Mouse (Mus musculus): ENCODE results near the gene Drosha. TPM values are rescaled to one million over a fixed set of nuclear protein-coding genes. Genes with fewer than 3 reads are reported as not detected.

The Drosha gene
- polyA plus RNA-seq, 1 experiment from 2014 or later = 61.9 TPM

DNA sequence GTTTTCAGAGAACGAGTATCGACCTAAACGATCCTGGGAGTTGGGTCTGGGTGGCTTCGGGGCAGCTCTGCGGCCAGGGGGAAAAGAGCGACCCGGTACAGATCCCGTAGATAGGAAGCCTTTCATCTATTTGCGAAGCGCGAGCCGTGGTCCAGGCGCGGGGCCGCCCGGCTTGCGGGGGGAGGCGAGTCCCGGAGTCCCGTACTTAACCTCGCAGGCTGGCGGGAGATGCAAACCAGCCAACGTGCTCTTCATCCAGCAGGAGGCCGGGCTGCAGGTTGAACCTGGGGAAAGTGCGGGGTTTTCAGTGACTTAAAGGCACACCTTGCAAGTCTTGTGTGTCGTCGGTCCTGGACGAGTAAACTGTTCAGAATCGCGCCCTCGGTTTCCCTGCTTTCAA is 350 bp downstream of the Drosha start:
- peak overlapping the region; percentile 85 for H3K9ac ChIP-seq (replicated peaks; ENCODE audit: low read depth, low read length)
- no peaks in the 10 kb centered on the region for H3K9me3 ChIP-seq (ENCODE audit: control insufficient read depth, low read length)
- H3K36me3 ChIP-seq (ENCODE audit: control insufficient read depth, insufficient read depth) = peaks cover 24% of the 10 kb centered on the region
- under 1% methylated on average over 31 of the region's 31 CpGs for WGBS
- H3K4me3 ChIP-seq (replicated peaks; ENCODE audit: low read length) = peak overlapping the region; percentile 99
- peaks cover 20% of the 10 kb centered on the region for H3K4me1 ChIP-seq (replicated peaks; ENCODE audit: control insufficient read depth, insufficient read depth, low read length)
- peak overlapping the region; percentile 81 for H3K4me2 ChIP-seq (ENCODE audit: low read length)
- no peaks in the 10 kb centered on the region for H3K27me3 ChIP-seq (replicated peaks; ENCODE audit: control insufficient read depth, insufficient read depth, low read length)
- peak overlapping the region; percentile 46 for H3K27ac ChIP-seq (ENCODE audit: low read length)
- peak; percentile 42 for ATAC-seq

GRCm38 (mm10) chr15:12825408-12825807 is 793 bp downstream of the Drosha start:
- Histone ChIP-seq H3K4me3 (replicated peaks; ENCODE audit: low read length) (peak overlapping the region; percentile 99), H3K4me1 (replicated peaks; ENCODE audit: control insufficient read depth, insufficient read depth, low read length) (peaks cover 20% of the 10 kb centered on the region), H3K27ac (ENCODE audit: low read length) (no peak overlapping the region), H3K4me2 (ENCODE audit: low read length) (peak overlapping the region; percentile 81), H3K27me3 (replicated peaks; ENCODE audit: control insufficient read depth, insufficient read depth, low read length) (no peaks in the 10 kb centered on the region), H3K36me3 (ENCODE audit: control insufficient read depth, insufficient read depth) (peaks cover 22% of the 10 kb centered on the region), H3K9ac (replicated peaks; ENCODE audit: low read depth, low read length) (peak overlapping the region; percentile 85), H3K9me3 (ENCODE audit: control insufficient read depth, low read length) (no peaks in the 10 kb centered on the region)
- no peak for ATAC-seq
- 51% methylated on average over 12 of the region's 12 CpGs for WGBS

DNA sequence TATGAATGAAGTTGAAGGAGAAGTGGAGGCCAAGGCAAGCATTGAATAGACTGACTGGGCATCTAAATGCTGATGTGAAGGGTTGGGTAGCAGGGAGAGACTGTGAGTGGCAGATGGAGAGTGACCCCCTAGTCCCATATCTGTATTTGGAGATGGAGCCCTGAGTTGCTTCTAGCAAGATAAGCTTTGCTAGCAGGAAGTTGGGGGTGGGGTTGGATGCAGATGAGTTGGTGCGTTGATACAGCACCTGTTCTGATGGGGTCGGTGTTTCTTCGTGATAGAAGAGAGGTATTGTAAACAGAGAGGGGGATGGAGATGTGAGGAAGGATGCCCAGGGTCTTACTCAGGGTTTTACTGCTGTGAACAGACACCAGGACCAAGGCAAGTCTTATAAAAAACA is 5.3 kb downstream of the Drosha start:
- no peak overlapping the region for H3K27ac ChIP-seq (ENCODE audit: low read length)
- no peak for ATAC-seq
- H3K4me1 ChIP-seq (replicated peaks; ENCODE audit: control insufficient read depth, insufficient read depth, low read length) = peaks cover 13% of the 10 kb centered on the region
- 97% methylated on average over 3 of the region's 3 CpGs for WGBS
- no peaks in the 10 kb centered on the region for H3K27me3 ChIP-seq (replicated peaks; ENCODE audit: control insufficient read depth, insufficient read depth, low read length)
- H3K4me3 ChIP-seq (replicated peaks; ENCODE audit: low read length) = no peak overlapping the region
- H3K36me3 ChIP-seq (ENCODE audit: control insufficient read depth, insufficient read depth) = peaks cover 35% of the 10 kb centered on the region
- H3K9me3 ChIP-seq (ENCODE audit: control insufficient read depth, low read length) = no peaks in the 10 kb centered on the region
- H3K9ac ChIP-seq (replicated peaks; ENCODE audit: low read depth, low read length) = no peak overlapping the region
- H3K4me2 ChIP-seq (ENCODE audit: low read length) = no peak overlapping the region

DNA sequence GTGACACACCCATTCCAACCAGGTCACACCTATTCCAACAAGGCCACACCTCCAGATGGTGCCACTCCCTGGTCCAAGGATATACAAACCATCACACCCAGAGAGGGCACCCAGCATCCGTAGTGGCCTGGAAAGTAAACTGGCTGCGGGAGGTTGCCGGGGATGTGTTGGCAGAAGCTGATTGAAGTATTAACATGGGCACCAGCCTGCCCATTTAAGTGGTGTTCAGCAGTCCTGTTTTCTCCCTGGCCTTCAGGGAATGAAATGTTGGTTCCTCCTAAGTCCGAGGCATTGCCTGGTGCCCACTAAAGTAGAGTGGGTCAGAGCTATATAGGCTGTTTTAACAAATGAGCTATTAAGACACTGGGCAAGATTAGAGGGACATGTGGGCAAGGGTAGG is 8.0 kb downstream of the Drosha start:
- Histone ChIP-seq H3K4me3 (replicated peaks; ENCODE audit: low read length) (no peak overlapping the region), H3K4me1 (replicated peaks; ENCODE audit: control insufficient read depth, insufficient read depth, low read length) (peaks cover 4% of the 10 kb centered on the region), H3K36me3 (ENCODE audit: control insufficient read depth, insufficient read depth) (peaks cover 49% of the 10 kb centered on the region), H3K27me3 (replicated peaks; ENCODE audit: control insufficient read depth, insufficient read depth, low read length) (no peaks in the 10 kb centered on the region), H3K4me2 (ENCODE audit: low read length) (no peak overlapping the region), H3K9me3 (ENCODE audit: control insufficient read depth, low read length) (no peaks in the 10 kb centered on the region), H3K27ac (ENCODE audit: low read length) (no peak overlapping the region), H3K9ac (replicated peaks; ENCODE audit: low read depth, low read length) (no peak overlapping the region)
- WGBS = 95% methylated on average over 4 of the region's 4 CpGs
- ATAC-seq = no peak

DNA sequence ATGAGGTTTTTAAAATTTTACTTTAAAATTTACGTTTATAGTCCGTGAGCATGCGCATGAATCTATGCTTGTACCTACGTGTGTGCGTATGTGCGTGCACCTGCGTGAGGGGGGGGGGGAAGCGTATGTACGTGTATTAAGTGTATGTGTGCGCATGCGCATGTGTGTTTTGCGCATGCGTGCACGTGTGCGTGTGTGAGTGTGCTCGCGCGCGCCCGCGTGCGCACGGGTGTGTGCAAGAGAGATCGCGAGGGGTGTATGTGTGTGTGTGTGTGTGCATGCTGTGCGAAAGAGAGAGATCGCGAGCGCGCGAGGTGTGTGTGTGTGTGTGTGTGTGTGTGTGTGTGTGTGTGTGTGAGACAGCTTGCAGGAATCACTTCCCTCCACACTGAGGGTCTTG is 8.8 kb downstream of the Drosha start:
- H3K9ac ChIP-seq (replicated peaks; ENCODE audit: low read depth, low read length) = no peak overlapping the region
- 98% methylated on average over 31 of the region's 31 CpGs for WGBS
- H3K4me1 ChIP-seq (replicated peaks; ENCODE audit: control insufficient read depth, insufficient read depth, low read length) = peaks cover 4% of the 10 kb centered on the region
- peaks cover 51% of the 10 kb centered on the region for H3K36me3 ChIP-seq (ENCODE audit: control insufficient read depth, insufficient read depth)
- no peaks in the 10 kb centered on the region for H3K9me3 ChIP-seq (ENCODE audit: control insufficient read depth, low read length)
- ATAC-seq = no peak
- no peak overlapping the region for H3K4me3 ChIP-seq (replicated peaks; ENCODE audit: low read length)
- no peak overlapping the region for H3K4me2 ChIP-seq (ENCODE audit: low read length)
- H3K27ac ChIP-seq (ENCODE audit: low read length) = no peak overlapping the region
- H3K27me3 ChIP-seq (replicated peaks; ENCODE audit: control insufficient read depth, insufficient read depth, low read length) = no peaks in the 10 kb centered on the region

DNA sequence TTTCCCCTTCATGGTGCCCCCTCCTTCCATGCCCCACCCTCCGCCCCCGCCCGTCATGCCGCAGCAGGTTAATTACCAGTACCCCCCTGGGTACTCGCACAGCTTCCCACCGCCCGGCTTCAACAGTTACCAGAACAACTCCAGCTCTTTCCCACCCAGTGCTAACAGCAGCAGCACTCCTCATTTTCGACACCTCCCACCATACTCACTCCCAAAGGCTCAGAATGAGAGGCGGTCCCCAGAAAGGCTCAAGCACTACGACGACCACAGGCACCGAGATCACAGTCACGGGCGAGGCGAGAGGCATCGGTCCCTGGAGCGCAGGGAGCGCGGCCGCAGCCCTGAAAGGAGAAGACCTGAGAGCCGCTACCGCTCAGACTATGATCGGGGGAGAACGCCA is 9.6 kb downstream of the Drosha start:
- WGBS = 89% methylated on average over 24 of the region's 24 CpGs
- ATAC-seq = no peak

GRCm38 (mm10) chr15:12840737-12841136 is 16.1 kb downstream of the Drosha start:
- 98% methylated on average over 11 of the region's 11 CpGs for WGBS
- no peak overlapping the region for H3K27ac ChIP-seq (ENCODE audit: low read length)

More for the DNA sequence above, 9.6 kb downstream of the Drosha start:
- no peak overlapping the region for H3K4me3 ChIP-seq (replicated peaks; ENCODE audit: low read length)
- peaks cover 45% of the 10 kb centered on the region for H3K36me3 ChIP-seq (ENCODE audit: control insufficient read depth, insufficient read depth)
- no peak overlapping the region for H3K27ac ChIP-seq (ENCODE audit: low read length)
- no peak overlapping the region for H3K9ac ChIP-seq (replicated peaks; ENCODE audit: low read depth, low read length)
- no peaks in the 10 kb centered on the region for H3K9me3 ChIP-seq (ENCODE audit: control insufficient read depth, low read length)
- no peak overlapping the region for H3K4me2 ChIP-seq (ENCODE audit: low read length)
- H3K27me3 ChIP-seq (replicated peaks; ENCODE audit: control insufficient read depth, insufficient read depth, low read length) = no peaks in the 10 kb centered on the region
- peaks cover 4% of the 10 kb centered on the region for H3K4me1 ChIP-seq (replicated peaks; ENCODE audit: control insufficient read depth, insufficient read depth, low read length)

DNA sequence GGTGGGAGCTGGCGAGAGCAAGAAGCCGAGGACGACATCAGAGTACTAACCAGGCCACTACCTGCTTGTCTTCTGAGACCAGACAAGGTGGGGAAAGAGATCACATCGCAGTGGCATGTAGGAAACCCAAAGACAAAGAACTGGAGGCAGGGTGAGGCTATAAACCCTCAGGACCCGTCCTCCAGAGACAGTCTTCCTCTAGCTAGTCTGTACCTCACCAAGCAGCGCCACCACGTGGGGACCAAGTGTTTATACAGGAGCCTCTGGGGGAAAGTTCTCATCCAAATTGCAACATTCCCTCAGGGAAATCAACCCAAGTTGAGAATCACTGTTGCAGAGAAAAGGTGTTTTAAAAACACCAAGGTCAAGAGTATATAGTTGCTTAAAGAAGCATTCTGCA is 18.2 kb downstream of the Drosha start:
- Histone ChIP-seq H3K27me3 (replicated peaks; ENCODE audit: control insufficient read depth, insufficient read depth, low read length) (no peaks in the 10 kb centered on the region), H3K27ac (ENCODE audit: low read length) (no peak overlapping the region), H3K4me2 (ENCODE audit: low read length) (no peak overlapping the region), H3K9me3 (ENCODE audit: control insufficient read depth, low read length) (no peaks in the 10 kb centered on the region), H3K36me3 (ENCODE audit: control insufficient read depth, insufficient read depth) (peaks cover 35% of the 10 kb centered on the region), H3K4me3 (replicated peaks; ENCODE audit: low read length) (no peak overlapping the region), H3K9ac (replicated peaks; ENCODE audit: low read depth, low read length) (no peak overlapping the region), H3K4me1 (replicated peaks; ENCODE audit: control insufficient read depth, insufficient read depth, low read length) (no peaks in the 10 kb centered on the region)
- ATAC-seq = no peak
- WGBS = 82% methylated on average over 7 of the region's 7 CpGs

More at GRCm38 (mm10) chr15:12840737-12841136, 16.1 kb downstream of the Drosha start:
- Histone ChIP-seq H3K9ac (replicated peaks; ENCODE audit: low read depth, low read length) (no peak overlapping the region), H3K4me1 (replicated peaks; ENCODE audit: control insufficient read depth, insufficient read depth, low read length) (no peaks in the 10 kb centered on the region), H3K27me3 (replicated peaks; ENCODE audit: control insufficient read depth, insufficient read depth, low read length) (no peaks in the 10 kb centered on the region), H3K9me3 (ENCODE audit: control insufficient read depth, low read length) (no peaks in the 10 kb centered on the region), H3K36me3 (ENCODE audit: control insufficient read depth, insufficient read depth) (peaks cover 49% of the 10 kb centered on the region), H3K4me3 (replicated peaks; ENCODE audit: low read length) (no peak overlapping the region), H3K4me2 (ENCODE audit: low read length) (no peak overlapping the region)
- ATAC-seq = no peak

GRCm38 (mm10) chr15:12848196-12848975 is 23.8 kb downstream of the Drosha start:
- ATAC-seq = no peak
- Histone ChIP-seq H3K4me2 (ENCODE audit: low read length) (no peak overlapping the region), H3K4me3 (replicated peaks; ENCODE audit: low read length) (no peak overlapping the region), H3K4me1 (replicated peaks; ENCODE audit: control insufficient read depth, insufficient read depth, low read length) (no peaks in the 10 kb centered on the region), H3K27ac (ENCODE audit: low read length) (no peak overlapping the region), H3K27me3 (replicated peaks; ENCODE audit: control insufficient read depth, insufficient read depth, low read length) (no peaks in the 10 kb centered on the region), H3K9ac (replicated peaks; ENCODE audit: low read depth, low read length) (no peak overlapping the region), H3K9me3 (ENCODE audit: control insufficient read depth, low read length) (no peaks in the 10 kb centered on the region), H3K36me3 (ENCODE audit: control insufficient read depth, insufficient read depth) (peaks cover 43% of the 10 kb centered on the region)
- WGBS = 87% methylated on average over 11 of the region's 11 CpGs

Data from forebrain, embryonic 16.5 days (tissue).